Mouse (Mus musculus) retina, postnatal 7 days (tissue): Measurements from ENCODE around the gene Rhbdd2.

ENCODE experiments used
- DNase-seq: peaks from one replicate; pipeline ENCODE4 v3.0.0-alpha.2; 2012; ENCODE audit warnings: low read depth, low spot score

Gene Rhbdd2

GRCm38 (mm10) chr5:135680967-135681545 is 48.6 kb downstream of the Rhbdd2 start:
- DNase-seq = no peak

- DNase-seq = no peak
These were observed 49.6 kb downstream of the Rhbdd2 start for GRCm38 (mm10) chr5:135682009-135682408.

- no peak for DNase-seq
These were observed 50.6 kb downstream of the Rhbdd2 start for GRCm38 (mm10) chr5:135682942-135683570.

- DNase-seq = no peak
These were observed 58.0 kb downstream of the Rhbdd2 start for GRCm38 (mm10) chr5:135690401-135690800.

- no peak for DNase-seq
These were observed 58.8 kb downstream of the Rhbdd2 start for GRCm38 (mm10) chr5:135691266-135691665.

- DNase-seq = no peak
These were observed 60.9 kb downstream of the Rhbdd2 start for GRCm38 (mm10) chr5:135693281-135693853.

GRCm38 (mm10) chr5:135695277-135695721 is 62.9 kb downstream of the Rhbdd2 start:
- DNase-seq = no peak
